Mouse (Mus musculus): ENCODE measurements around the gene Rbm20.

Gene Rbm20

GRCm38 (mm10) chr19:53850166-53850922, 173.2 kb downstream of the Rbm20 start:
- in situ Hi-C loops (cut with MboI), result no loop called here

GRCm38 (mm10) chr19:53851352-53851751, 174.2 kb downstream of the Rbm20 start:
- in situ Hi-C loops (cut with MboI), result no loop called here

- in situ Hi-C loops (cut with MboI), result no loop called here
Observed at GRCm38 (mm10) chr19:53851826-53852698, 175.0 kb downstream of the Rbm20 start.

GRCm38 (mm10) chr19:53852699-53853451, 175.8 kb downstream of the Rbm20 start:
- in situ Hi-C loops (cut with MboI), result no loop called here

- in situ Hi-C loops (cut with MboI), result no loop called here
Observed at GRCm38 (mm10) chr19:53854978-53855377, 177.9 kb downstream of the Rbm20 start.

GRCm38 (mm10) chr19:53855781-53856180, 178.7 kb downstream of the Rbm20 start:
- in situ Hi-C loops (cut with MboI), result no loop called here

- in situ Hi-C loops (cut with MboI), result no loop called here
Observed at GRCm38 (mm10) chr19:53856794-53857193, 179.7 kb downstream of the Rbm20 start.

GRCm38 (mm10) chr19:53857962-53858361, 180.9 kb downstream of the Rbm20 start:
- in situ Hi-C loops (cut with MboI), result no loop called here

GRCm38 (mm10) chr19:53859149-53859548, 182.0 kb downstream of the Rbm20 start:
- in situ Hi-C loops (cut with MboI), result no loop called here

GRCm38 (mm10) chr19:53859593-53859992, 182.5 kb downstream of the Rbm20 start:
- in situ Hi-C loops (cut with MboI), result no loop called here

GRCm38 (mm10) chr19:53861346-53861745, 184.2 kb downstream of the Rbm20 start:
- in situ Hi-C loops (cut with MboI), result no loop called here

- in situ Hi-C loops (cut with MboI), result no loop called here
Observed at GRCm38 (mm10) chr19:53862573-53863246, 185.6 kb downstream of the Rbm20 start.

GRCm38 (mm10) chr19:53867238-53867637, 190.1 kb downstream of the Rbm20 start:
- in situ Hi-C loops (cut with MboI), result no loop called here

- in situ Hi-C loops (cut with MboI), result no loop called here
Observed at GRCm38 (mm10) chr19:53868125-53868524, 191.0 kb downstream of the Rbm20 start.

GRCm38 (mm10) chr19:53868796-53869195, 191.7 kb downstream of the Rbm20 start:
- in situ Hi-C loops (cut with MboI), result no loop called here

- in situ Hi-C loops (cut with MboI), result no loop called here
Observed at GRCm38 (mm10) chr19:53869427-53870385, 192.6 kb downstream of the Rbm20 start.

- in situ Hi-C loops (cut with MboI), result no loop called here
Observed at GRCm38 (mm10) chr19:53870568-53870967, 193.5 kb downstream of the Rbm20 start.

GRCm38 (mm10) chr19:53871502-53871901, 194.4 kb downstream of the Rbm20 start:
- in situ Hi-C loops (cut with MboI), result no loop called here

GRCm38 (mm10) chr19:53872994-53873713, 196.0 kb downstream of the Rbm20 start:
- in situ Hi-C loops (cut with MboI), result no loop called here

GRCm38 (mm10) chr19:53875246-53875645, 198.1 kb downstream of the Rbm20 start:
- in situ Hi-C loops (cut with MboI), result no loop called here

Data from mature B cell (primary cell).